Mouse (Mus musculus) cortical plate, adult 2 months (tissue): ENCODE measurements around the gene Fam234b.

Experiments
- CTCF ChIP-seq: fragments of 200-500 bp; IDR thresholded peaks from 2 replicates; pipeline ENCODE4 v1.5.1; 2011; ENCODE audit warnings: mild to moderate bottlenecking, control low read depth, low read length; ENCODE audit not compliant: insufficient read depth; ENCODE audit errors: extremely low read depth
- POLR2A ChIP-seq: fragments of 200-500 bp; IDR thresholded peaks from 2 replicates; pipeline ENCODE4 v1.6.1; 2011; ENCODE audit warnings: mild to moderate bottlenecking, low read length, control low read depth; ENCODE audit not compliant: insufficient read depth; ENCODE audit errors: extremely low read depth

DNA sequence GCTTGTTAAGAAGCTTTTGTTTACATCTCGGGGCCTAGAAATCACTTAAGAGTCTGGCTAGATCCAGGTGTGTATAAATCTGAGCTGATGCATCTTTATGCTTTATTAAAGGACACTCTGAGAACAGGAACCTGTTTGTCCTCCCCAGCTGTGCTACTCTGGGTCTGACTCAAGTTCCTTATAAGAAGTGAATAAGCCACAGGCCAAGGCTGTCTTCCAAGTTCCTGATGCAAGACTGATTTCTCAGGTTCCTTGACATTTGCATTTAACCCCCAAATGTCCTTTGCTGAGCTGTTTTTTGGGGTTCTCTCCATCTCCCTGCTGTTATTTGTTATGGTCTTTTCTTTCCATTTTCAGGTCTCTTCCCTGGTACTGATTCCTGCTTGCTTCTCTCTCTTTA, 5.9 kb upstream of the Fam234b start:
- TF ChIP-seq CTCF (no peak), POLR2A (no peak)
